Mouse (Mus musculus) lung, adult 2 months (tissue): ENCODE data around the gene Hs2st1.

Source experiments
- CTCF ChIP-seq: fragments of 200-500 bp; IDR thresholded peaks from 2 replicates; pipeline ENCODE4 v1.5.1; 2011; ENCODE audit warnings: mild to moderate bottlenecking, low read length, control low read depth; ENCODE audit not compliant: insufficient read depth
- POLR2A ChIP-seq: fragments of 200-500 bp; IDR thresholded peaks from 2 replicates; pipeline ENCODE4 v1.6.1; 2011; ENCODE audit warnings: low read depth, mild to moderate bottlenecking, control low read depth, low read length, borderline replicate concordance; ENCODE audit errors: extremely low read depth

- TF ChIP-seq CTCF (no peak), POLR2A (no peak)
These were observed 41.8 kb upstream of the Hs2st1 start for GRCm38 (mm10) chr3:144611626-144612271.
